Mouse (Mus musculus): Measurements from ENCODE around the gene Card14.
"Not testable (repeated sequence)": the region's sequence is repeated elsewhere in the genome, so short reads cannot be mapped to it uniquely, and the experiment has no call there.

The Card14 gene

DNA sequence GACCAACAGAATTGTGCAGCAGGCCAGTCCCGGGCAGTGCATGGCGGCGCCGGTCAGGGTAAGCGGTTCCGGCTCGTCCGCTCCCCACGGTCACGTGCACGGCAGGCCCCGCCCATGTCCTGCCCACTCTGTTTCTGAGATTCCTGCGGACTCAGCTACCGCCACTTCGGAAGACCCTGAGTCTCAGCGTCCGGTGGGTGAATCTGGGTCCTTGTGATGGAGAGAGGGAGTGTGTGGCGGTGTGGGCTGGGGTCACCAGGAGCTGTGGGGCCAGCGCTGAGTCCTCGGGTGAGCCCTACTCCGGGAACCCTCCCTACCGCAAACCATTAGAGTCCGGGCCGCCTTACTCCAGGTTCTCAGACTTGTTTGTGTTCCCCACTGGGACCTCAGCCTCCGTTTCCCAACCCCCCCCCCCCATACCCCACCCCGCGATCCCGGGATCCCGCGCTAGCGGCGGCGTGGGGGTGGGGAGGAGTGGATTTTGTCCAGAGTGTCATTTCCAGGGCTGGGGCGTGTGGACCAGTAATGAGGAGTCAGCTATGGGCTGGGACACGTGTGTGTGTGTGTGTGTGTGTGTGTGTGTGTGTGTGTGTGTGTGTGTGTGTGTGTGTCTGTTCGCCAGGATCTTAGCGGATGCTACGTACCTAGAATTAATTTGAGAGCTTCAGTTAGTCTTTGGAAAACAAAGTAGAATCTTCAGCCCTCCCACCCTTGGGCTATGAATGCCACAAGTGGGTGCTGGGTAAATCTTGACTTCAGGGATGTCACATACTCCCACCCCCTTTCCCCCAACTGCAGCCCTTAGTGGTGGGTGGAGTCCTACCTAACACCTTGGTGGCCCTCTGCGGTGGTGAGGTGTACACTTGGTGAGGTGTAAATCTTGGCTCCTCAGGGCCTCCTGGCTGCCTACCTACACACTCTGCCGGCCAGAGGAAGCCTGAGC lies 48.1 kb downstream of the Card14 start, which contains the start of the genes Sgsh and Slc26a11:
Gene Sgsh (minus strand): TSS at position 94 of the 943 bp plus-strand sequence.
Gene Slc26a11 (plus strand): TSS at position 115 of the 943 bp plus-strand sequence.
- peak; percentile 43 for DNase-seq (ENCODE audit: low read depth, low spot score)

GRCm38 (mm10) chr11:119359089-119359488 lies 51.5 kb downstream of the Card14 start:
- peak; percentile 43 for DNase-seq (ENCODE audit: low read depth, low spot score)

DNA sequence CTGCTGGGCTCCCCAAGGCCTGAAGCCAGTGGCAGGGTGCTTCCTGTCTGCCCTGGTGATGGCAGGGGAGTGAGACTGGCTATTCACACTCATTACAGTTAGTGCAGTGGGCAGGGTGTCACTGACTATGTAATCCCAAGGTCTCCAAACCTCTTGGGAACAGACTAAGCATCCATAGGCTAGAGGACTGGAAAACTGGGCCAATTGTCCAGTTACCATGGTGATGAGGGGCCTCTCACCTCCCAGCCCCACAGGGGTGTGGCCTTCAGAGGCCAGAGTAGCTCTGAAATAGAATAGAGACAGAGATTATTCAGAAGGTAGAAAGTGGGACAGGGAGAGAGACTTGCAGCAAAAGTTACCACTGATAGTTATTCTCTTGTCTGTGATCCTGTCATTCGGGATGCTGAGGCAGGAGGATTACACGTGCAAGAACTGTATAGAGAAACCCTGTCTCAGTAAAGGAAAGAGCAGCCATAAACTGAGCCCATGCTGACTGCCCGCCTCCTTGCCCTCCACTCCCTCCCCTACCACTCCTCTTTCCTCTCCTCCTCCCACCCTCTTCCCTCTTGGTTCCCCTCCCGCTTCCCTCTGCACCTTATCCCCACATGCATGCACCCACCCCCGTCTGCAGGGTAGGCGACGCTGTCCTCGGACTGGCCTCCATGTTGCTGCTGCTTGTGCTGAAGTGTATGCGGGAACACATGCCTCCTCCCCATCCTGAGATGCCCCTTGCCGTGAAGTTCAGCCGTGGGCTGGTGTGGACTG lies 55.4 kb downstream of the Card14 start:
- no peak for DNase-seq (ENCODE audit: low read depth, low spot score)

DNA sequence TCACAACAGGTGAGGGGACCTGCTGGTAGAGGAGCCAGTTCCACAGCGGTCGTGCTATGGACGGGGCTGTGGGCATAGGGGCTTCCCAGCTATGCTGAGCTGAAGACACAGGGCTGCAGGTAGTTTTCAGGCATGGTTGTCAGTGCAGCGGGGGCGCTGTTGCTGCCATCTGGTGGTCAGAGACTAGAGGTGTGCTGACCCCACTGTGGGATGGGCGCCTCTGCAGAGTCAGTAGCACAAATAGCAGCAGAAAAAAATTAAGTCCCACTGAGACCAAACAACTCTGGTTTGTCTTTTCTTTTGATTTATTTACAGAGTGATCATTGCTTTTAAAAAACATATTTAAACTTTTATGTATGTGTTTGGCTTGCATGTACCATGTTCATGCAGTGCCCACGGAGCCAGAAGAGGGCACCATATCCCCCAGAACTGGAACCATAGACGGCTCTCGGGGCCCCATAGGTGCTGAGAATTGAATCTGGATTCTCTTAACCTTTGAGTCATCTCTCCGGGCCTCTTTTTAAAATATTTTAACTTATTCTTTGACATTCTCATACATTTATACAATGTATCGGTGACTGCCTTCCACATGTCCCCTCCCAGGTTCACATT lies 56.1 kb downstream of the Card14 start:
- peak; percentile 72 for DNase-seq (ENCODE audit: low read depth, low spot score)

DNA sequence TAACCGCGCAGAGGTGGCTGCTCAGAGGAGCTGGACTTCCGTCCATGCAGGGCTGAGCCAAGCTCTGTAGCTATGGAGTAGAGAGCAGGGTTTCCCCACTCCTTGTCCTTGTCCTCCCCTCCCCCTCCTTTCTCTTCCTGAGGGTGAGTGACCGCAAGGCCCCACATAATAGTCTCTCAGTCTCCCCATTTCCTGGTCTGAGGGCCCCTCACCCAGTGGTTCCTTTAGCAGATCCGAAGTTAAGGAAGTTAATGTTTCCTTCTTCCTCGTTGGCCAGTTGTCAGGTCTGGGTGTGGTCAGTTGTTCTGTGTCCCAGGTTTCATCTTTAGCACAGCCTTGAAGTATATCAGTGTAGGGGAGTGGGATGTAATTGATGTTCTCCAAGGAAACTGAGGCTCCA lies 67.9 kb downstream of the Card14 start:
- DNase-seq (ENCODE audit: low read depth, low spot score), result no peak

DNA sequence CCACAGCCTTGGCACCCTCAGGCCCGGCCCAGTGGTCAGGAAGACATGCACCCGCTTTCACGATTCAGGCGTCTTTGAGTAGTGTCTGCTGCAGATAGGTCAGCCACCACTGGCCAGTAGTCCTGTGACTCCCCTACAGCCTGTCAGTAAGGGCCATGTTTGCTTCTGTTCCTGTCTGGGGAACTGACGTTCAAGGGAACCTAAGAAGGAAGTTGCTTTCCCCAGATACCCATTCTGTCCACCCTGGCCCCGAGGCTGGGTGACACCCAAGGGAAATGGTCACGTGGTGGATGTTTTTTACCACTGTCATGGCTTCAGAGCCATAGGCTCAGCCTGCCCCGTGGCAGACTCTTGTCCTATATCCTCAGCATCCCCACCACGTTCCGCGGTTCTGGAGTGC lies 69.8 kb downstream of the Card14 start:
- no peak for DNase-seq (ENCODE audit: low read depth, low spot score)

- DNase-seq (ENCODE audit: low read depth, low spot score), result no peak
These were observed 71.0 kb downstream of the Card14 start for GRCm38 (mm10) chr11:119378551-119378950.

DNA sequence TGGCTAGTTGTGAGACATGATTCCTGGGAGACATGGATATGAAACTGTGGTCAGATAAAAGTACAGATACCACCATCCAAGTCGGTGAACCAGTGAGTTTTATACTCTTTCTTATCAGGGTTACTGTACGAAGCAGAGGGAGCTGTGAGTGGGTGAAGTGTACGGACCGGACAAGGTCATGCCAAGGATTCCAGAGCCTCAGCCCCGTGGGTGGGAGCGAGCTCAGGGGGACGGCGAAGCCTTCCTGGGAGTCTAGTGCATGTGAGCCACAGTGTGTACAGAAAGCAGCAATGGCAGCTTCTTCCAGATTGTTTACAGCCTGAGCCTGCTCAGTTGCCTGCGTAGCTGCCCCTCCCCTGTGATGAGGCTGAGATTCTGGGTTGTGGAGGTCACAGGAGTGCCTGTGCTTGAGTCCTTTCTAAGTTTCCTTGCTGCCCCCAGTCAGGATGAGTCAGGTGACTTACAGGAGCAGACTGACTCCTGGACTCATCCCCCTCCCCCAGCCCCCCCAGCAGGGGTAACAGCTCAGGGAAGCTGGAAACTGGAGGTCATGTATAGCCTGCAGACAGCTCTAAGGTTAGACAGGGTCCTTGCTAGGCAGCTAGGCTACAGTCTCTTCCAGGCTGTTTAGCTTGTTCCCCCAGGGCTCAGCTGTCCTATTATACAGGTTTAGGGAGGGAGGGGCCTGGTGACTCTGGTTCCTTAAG lies 74.2 kb downstream of the Card14 start:
- no peak for DNase-seq (ENCODE audit: low read depth, low spot score)

- DNase-seq (ENCODE audit: low read depth, low spot score), result no peak
These were observed 74.8 kb downstream of the Card14 start for GRCm38 (mm10) chr11:119382338-119382850.

DNA sequence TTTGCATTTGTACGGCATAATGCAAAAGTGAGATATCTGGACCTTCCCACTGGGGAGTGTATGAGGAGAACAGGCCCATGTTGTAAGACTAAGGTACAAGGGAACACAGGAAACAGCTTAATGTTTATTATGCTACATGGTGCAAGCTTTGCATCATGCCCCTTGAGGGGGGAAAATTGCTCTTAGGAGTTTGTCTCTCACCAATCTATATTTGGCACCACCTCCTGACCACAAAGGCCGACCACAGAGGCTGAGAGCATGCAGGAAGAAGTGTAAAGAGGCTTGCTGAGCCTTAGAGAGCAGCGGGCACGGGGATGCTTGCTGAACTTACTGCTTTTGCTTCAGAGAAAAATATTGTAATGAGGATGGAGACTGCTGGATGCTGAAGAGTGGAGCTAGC lies 77.3 kb downstream of the Card14 start:
- DNase-seq (ENCODE audit: low read depth, low spot score), result no peak

DNA sequence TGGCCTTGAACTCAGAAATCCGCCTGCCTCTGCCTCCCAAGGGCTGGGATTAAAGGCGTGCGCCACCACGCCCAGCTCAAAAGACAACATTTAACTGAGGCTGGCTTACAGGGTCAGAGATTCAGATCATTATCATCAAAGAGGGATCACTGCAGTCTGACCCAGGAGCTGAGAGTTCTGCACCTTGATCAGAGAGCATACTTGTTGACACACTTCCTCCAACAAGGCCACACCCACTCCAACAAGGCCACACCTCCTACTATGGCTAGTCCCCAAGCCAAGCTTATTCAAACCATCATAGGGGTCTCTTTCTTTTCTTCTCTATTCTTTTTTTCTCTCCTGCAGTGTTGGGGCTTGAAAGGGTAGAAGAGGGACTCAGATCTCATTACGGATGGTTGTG lies 78.7 kb downstream of the Card14 start:
- no peak for DNase-seq (ENCODE audit: low read depth, low spot score)

GRCm38 (mm10) chr11:119387273-119387672 lies 79.7 kb downstream of the Card14 start:
- not testable (repeated sequence) for DNase-seq (ENCODE audit: low read depth, low spot score)

GRCm38 (mm10) chr11:119389851-119390270 lies 82.3 kb downstream of the Card14 start:
- DNase-seq (ENCODE audit: low read depth, low spot score), result peak; percentile 49

- no peak for DNase-seq (ENCODE audit: low read depth, low spot score)
These were observed 83.0 kb downstream of the Card14 start for GRCm38 (mm10) chr11:119390271-119391231.

- DNase-seq (ENCODE audit: low read depth, low spot score), result no peak
These were observed 83.9 kb downstream of the Card14 start for GRCm38 (mm10) chr11:119391386-119392000.

DNA sequence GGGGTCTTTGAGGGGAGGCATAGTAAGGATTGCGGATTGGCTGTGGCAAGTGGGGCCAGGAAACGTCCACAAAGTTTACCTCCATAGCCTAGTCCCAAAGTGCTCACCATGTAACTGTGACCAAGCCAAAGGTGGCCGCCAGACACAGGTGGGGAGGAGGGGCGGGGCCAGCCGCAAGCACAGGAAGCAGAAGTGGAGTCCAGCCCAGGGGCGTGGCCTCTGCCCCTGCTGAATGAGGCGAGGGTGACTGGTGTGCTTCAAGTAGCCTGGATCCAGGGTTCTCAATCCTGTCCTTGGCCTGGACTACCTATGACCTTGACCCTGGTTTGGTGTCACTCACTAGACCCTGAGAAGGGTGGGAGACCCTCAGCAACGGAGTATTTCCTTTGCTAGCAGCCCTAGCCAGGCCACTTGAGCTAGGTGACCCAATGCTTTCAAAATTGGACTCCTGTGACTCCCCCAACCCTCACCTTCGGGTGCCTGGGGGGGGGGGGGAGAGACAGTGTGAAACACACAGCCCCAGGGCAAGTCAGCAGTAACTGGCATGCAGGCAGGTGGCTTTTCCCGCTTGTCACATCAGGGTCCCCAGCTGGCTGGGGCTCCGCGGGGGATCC lies 84.5 kb downstream of the Card14 start:
- no peak for DNase-seq (ENCODE audit: low read depth, low spot score)

- DNase-seq (ENCODE audit: low read depth, low spot score), result no peak
These were observed 85.4 kb downstream of the Card14 start, which contains the start of gene Rnf213 for GRCm38 (mm10) chr11:119392800-119393482. Gene Rnf213 (plus strand): TSS chr11:119393100.

DNA sequence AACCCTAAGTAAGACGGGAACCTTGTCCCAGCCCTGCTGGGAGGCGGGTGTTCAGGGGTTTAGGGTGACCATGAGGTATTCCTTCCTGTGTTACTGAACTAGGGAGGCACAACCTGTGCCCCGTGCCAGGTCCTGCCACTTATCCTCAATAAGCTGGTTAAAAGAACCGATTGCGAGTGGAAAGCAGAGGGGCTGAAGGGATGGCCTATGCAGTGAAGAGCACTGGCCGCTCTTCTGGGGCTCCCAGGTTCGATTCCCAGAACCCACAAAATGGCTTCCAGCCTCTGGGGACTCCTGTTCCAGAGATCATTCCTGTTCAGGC lies 85.9 kb downstream of the Card14 start:
- DNase-seq (ENCODE audit: low read depth, low spot score), result no peak

DNA sequence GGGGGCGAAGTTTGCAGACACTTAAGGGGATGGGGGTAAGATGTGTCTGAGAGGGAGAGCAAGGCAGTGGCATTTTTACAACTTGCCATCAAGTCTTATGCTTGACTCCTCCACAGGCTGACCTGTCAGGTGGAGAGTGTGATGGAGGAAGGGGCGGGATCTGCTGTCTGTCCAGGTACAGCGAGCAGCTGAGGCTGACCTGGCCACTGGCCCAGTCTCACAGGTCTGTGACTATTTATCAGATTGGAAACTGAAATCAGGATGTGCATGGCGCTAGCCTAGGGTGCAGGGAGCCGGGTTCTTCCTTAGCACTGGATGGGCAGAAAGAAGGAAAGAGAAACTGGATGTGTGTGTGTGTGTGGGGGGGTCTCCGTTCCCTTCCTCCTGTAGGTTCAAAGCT lies 86.6 kb downstream of the Card14 start:
- DNase-seq (ENCODE audit: low read depth, low spot score), result no peak
